Mouse (Mus musculus) heart, adult 2 months (tissue): ENCODE data around the gene Stard3.

Experiments used
- CTCF ChIP-seq: fragments of 200-600 bp; IDR thresholded peaks from 2 replicates; pipeline ENCODE4 v1.8.1; 2022; ENCODE audit warnings: antibody characterized with exemption, mild to moderate bottlenecking, moderate library complexity
- EP300 ChIP-seq: fragments of 200-500 bp; IDR thresholded peaks from 2 replicates; pipeline ENCODE4 v1.6.1; 2011; ENCODE audit warnings: low read depth, low read length, control low read depth; ENCODE audit not compliant: insufficient read depth
- POLR2A ChIP-seq: fragments of 200-500 bp; IDR thresholded peaks from 2 replicates; pipeline ENCODE4 v1.6.1; 2011; ENCODE audit warnings: mild to moderate bottlenecking, low read depth, low read length, control low read depth; ENCODE audit not compliant: insufficient read depth

GRCm38 (mm10) chr11:98392034-98392433 lies 33.9 kb downstream of the Stard3 start:
- TF ChIP-seq POLR2A (no peak), CTCF (no peak), EP300 (no peak)
